Mouse (Mus musculus) G1E (cell line): Measurements from ENCODE around the gene Arhgef18.

Source experiments
- CTCF ChIP-seq: IDR thresholded peaks from 2 replicates; pipeline ENCODE4 v1.5.1; 2012; ENCODE audit warnings: low read depth, low read length, inconsistent platforms, mixed read lengths
- GATA1 ChIP-seq: IDR thresholded peaks from 2 replicates; pipeline ENCODE4 v1.6.1; 2012; ENCODE audit warnings: borderline replicate concordance, low read length, inconsistent platforms, mixed read lengths
- GATA2 ChIP-seq: IDR thresholded peaks from 2 replicates; pipeline ENCODE4 v1.6.1; 2012; ENCODE audit warnings: low read depth, low read length, inconsistent platforms, borderline replicate concordance
- POLR2AphosphoS5 ChIP-seq: IDR thresholded peaks from 2 replicates; pipeline ENCODE4 v1.6.1; 2012; ENCODE audit warnings: low read depth, low read length, inconsistent platforms; ENCODE audit not compliant: insufficient replicate concordance
- TAL1 ChIP-seq: conservative IDR thresholded peaks from 2 replicates; pipeline ENCODE4 v1.6.1; 2012; ENCODE audit warnings: low read depth, low read length, inconsistent platforms, mixed read lengths

GRCm38 (mm10) chr8:3352715-3353114, 40.1 kb upstream of the Arhgef18 start:
- TF ChIP-seq CTCF (no peak), GATA1 (no peak), TAL1 (no peak), POLR2AphosphoS5 (no peak), GATA2 (no peak)
